Mouse (Mus musculus) heart, adult 18-20 months (tissue): ENCODE data around the gene Phldb1. TPM values are rescaled to one million over a fixed set of nuclear protein-coding genes. Genes with fewer than 3 reads are reported as not detected.
"Not testable (repeated sequence)": the region's sequence is repeated elsewhere in the genome, so short reads cannot be mapped to it uniquely, and the experiment has no call there.

Experiments
- DNase-seq, 2 experiments: peaks; one replicate each; pipeline ENCODE4 v3.0.0; 2021 to 2022; ENCODE audit warnings: mixed read lengths in 1 of 2
- total RNA-seq, 2 experiments: library from RNA; stranded (reverse); gene quantifications; 2 replicates each; pipeline ENCODE4 v1.2.3; 2021

Phldb1 gene
- total RNA-seq, 2 experiments from 2014 or later, result 109 to 125 TPM

GRCm38 (mm10) chr9:44653896-44654295, 81.1 kb downstream of the Phldb1 start:
- no peak for DNase-seq

DNA sequence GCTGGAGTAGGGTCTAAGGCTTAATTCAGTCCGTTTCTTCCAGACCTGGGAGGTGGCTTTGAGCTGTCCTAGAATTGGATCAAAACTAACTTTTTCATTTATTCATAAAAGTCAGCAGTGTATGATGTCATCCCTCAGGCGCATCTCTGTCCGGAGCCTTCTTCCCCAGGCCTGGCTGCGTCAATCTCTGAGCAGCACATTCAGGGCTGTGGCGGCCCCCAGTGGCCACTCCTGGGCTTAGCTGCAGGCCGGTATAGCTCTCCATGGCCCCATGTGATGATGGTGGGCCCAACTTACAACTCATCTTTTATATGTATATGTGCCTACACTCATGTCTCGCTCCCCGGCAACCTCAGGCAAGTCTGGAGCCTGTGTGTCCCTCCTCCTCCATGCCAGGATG, 83.0 kb downstream of the Phldb1 start:
- peak; percentile 68 to 82 for DNase-seq

DNA sequence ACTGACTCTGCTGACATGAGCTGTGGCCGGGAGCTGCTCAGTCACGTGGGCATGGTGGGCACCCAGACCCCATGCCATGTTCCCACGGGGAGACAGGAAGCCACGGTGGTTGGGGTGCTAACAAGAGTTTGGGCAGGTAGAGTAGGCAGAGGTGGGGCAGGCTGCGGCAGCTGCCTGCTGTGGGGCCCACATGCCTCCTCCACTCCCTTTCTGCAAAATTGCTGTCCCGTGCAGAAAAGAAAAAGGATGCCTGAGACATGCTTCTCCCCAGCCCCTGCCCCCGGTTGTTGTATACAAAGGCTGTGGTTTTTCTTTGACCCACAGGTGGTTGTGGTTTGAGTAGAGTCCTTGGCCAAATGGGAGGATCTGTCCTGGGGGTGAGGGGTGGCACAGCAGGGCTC, 86.1 kb downstream of the Phldb1 start:
- no peak for DNase-seq

DNA sequence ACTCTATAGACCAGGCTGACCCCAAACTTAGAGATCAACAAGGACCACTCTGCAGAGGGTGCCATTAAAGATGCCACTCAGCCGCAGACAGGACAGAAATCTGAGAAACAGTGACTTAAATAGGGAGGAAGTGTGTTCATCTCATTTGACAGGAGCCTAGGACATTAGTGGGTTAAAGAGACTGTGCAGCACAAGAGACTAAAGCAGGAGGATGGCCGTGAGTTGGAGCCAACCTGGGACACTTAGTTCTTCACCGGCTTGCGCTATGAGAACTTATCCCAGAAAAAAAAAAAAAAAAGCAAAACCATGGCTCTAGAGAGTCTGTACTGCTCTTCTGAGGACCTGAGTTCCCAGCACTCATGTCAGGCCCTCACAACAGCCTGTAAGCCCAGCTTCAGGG, 87.3 kb downstream of the Phldb1 start:
- DNase-seq, result no peak

DNA sequence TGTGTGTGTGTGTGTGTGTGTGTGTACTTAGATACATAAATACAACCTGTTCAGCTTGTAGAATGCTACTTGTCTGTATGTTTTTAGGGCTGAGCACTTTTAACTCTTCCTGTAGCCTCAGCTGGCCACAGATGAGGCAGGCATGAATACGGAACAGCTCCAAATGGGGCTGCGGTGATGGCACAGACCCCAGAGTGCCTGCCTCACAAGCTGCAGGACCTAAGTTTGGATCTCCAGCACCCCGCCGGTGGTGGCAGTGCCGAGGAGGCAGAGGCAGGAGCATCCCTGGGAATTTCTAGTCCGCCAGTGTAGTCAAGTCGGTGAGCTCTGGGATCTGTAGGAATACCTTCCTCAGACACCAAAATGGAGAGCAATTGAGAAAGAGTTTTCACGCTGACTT, 88.0 kb downstream of the Phldb1 start:
- no peak for DNase-seq

- DNase-seq, result no peak
Measured at GRCm38 (mm10) chr9:44646366-44646765, 88.6 kb downstream of the Phldb1 start.

DNA sequence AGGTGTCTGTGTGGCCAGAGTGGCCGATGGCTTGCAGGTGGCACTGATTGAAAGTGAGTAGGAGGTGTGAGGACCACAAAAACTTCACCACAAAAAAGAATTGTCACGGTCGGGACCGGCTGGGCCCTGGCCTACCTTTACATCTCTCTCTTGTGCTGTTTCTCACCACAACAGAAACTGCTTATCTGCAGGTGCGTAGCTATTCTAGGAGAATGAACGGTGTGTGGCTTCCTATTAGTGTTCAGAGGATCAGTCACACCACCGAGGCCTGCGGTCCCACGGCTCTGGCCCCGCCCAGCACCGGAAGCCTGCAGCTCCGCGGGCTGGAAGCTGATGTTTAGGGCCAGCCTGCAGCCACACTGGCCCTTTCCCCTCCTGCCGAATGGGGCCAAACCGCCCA, 89.1 kb downstream of the Phldb1 start:
- DNase-seq, result peak; percentile 37 to 57

- DNase-seq, result peak; percentile 79 to 83
Measured at GRCm38 (mm10) chr9:44645481-44645880, 89.5 kb downstream of the Phldb1 start.

- DNase-seq, result no peak
Measured at GRCm38 (mm10) chr9:44644186-44644585, 90.8 kb downstream of the Phldb1 start.

GRCm38 (mm10) chr9:44643103-44643502, 91.9 kb downstream of the Phldb1 start:
- DNase-seq, result no peak

- no peak for DNase-seq
Measured at GRCm38 (mm10) chr9:44641616-44642015, 93.4 kb downstream of the Phldb1 start.

DNA sequence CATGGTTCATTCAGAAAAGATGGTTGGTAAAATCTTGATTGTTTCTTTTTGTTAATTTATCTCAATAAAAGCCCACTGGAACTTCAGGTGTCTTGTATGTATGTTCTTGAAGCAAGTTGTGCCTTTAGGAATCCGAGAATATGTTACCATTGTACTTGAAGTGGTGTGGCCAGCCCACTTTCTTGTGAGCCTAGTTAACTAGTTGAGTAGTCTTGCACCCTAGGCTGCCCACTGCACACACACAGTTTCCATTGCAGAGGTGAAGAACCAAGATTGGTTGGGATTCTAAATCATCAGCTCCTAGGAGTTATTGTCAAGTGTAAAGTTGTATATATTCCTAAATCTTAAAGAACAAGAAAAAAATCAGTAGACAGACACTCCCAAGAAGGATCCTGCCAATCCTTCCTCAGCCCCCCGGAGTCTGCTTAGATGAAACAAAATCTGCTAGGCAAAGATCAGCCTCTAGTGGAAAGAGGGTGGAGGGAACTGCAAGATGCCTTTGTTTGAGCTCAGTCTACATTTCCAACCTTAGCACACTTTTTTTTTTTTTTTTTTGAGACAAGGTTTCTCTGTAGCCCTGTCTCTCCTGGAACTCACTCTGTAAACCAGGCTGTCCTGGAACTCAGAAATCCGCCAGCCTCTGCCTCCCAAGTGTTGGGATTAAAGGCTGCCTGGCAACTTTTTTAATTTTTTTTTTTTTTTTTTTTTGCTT, 94.2 kb downstream of the Phldb1 start:
- DNase-seq, result no peak

DNA sequence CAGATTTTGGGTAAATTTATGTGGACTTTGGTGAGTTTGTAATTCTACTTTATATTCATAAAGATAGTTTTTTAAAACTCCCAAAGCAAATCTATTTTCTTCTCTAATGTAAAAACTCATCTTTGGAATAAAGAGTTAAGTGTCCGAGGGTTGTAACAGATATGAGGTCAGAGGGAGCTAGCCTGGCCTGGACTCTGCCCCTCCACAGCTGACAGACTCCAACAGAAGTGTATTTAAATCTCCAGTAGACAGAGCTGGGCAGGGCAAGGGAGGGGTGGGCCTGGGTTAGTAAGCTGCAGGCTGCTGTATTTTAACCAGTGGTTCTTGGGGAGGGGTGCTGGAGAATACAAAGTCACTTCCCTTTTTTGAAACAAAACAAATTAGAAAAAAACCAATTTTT, 95.0 kb downstream of the Phldb1 start:
- DNase-seq, result not testable (repeated sequence)

GRCm38 (mm10) chr9:44638726-44639125, 96.3 kb downstream of the Phldb1 start:
- DNase-seq, result peak; percentile 44 to 66

DNA sequence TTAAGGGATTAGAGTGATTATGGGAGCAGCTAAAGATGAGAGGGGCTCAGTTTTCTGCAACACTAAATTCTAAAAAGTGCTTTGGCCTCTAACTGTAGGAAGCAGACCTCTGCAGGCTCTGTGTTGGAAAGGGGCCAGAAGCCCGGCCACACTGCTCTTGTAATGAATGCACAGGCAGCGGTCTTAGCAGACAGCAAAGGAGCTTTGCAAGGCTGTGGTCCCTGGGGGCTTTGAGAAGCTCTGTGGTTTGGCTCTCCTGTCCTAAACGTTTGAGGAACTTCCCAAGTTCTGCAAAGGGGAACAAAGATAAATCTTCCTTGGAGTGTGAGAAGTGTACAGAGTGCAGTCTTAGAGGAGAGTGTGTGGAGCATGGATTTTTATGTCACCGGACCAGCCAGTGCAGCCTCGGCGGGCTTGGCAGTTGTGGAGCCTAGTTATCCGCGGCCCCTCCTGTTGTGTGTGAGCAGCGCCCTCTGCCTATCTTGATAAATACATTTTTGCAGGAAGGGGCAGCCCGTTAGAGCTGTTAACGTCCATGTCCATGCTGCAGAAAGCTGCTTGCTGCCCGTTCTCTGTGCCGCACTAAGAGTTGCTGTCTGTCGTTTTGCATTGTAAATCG, 97.3 kb downstream of the Phldb1 start:
- peak; percentile 48 to 64 for DNase-seq

Other genes starting within 250 kb of the Phldb1 start
- 1 to 10 TPM in 1 of 2 experiments, under 1 TPM in 1; 0.37 to 2.8 TPM for gene Cxcr5, start 173.3 kb downstream of the Phldb1 start, total RNA-seq
- 10 to 100 TPM; 89.2 to 90.7 TPM for gene Ddx6, start 130.3 kb downstream of the Phldb1 start, total RNA-seq
- not detected for gene Treh, start 62.0 kb downstream of the Phldb1 start, total RNA-seq
- gene Arcn1, start 32.6 kb upstream of the Phldb1 start, total RNA-seq, result 10 to 100 TPM; 82.7 to 82.8 TPM
- gene Ift46, start 32.7 kb upstream of the Phldb1 start, total RNA-seq, result 10 to 100 TPM; 18.1 to 29.7 TPM
- 10 to 100 TPM; 15.1 to 15.6 TPM for gene Tmem25, start 64.1 kb upstream of the Phldb1 start, total RNA-seq
- gene Ttc36, start 67.9 kb upstream of the Phldb1 start, total RNA-seq, result under 1 TPM; 0.72 to 0.80 TPM
- gene Kmt2a, start 146.1 kb upstream of the Phldb1 start, total RNA-seq, result 10 to 100 TPM; 24.9 to 28.1 TPM
- gene Atp5l, start 185.5 kb upstream of the Phldb1 start, total RNA-seq, result 1,000 to 10,000 TPM; 1,708 to 2,082 TPM
- gene Ube4a, start 230.4 kb upstream of the Phldb1 start, total RNA-seq, result 10 to 100 TPM; 33.8 to 35.5 TPM
- 1 to 10 TPM in 1 of 2 experiments, under 1 TPM in 1; 0.62 to 4.6 TPM for gene Cd3g, start 245.2 kb upstream of the Phldb1 start, total RNA-seq
- 1 to 10 TPM in 1 of 2 experiments, not detected in 1; 4.1 TPM for gene Cd3d, start 246.6 kb upstream of the Phldb1 start, total RNA-seq